Mouse (Mus musculus) ES-E14 (cell line): ENCODE measurements around the gene Tshz2. TPM values are rescaled to one million over a fixed set of nuclear protein-coding genes. Genes with fewer than 3 reads are reported as not detected.

Experiments used
- DNase-seq: peaks from one replicate; pipeline ENCODE4 v3.0.0-alpha.2; 2013; ENCODE audit warnings: low read depth, low spot score
- H3K27ac ChIP-seq: 2 replicates; pipeline ENCODE4 v1.5.1; 2012; ENCODE audit warnings: low read depth, mild to moderate bottlenecking, low read length, moderate library complexity, mixed read lengths; ENCODE audit not compliant: poor library complexity, insufficient read depth, severe bottlenecking
- H3K36me3 ChIP-seq: 2 replicates; pipeline ENCODE4 v1.6.1; 2012; ENCODE audit warnings: mild to moderate bottlenecking, low read length, moderate library complexity, mixed read lengths; ENCODE audit not compliant: control insufficient read depth, poor library complexity, insufficient read depth, severe bottlenecking
- H3K4me1 ChIP-seq, 2 experiments: fragments of 150-350 bp in 1 of 2; sonication (generic) in 1 of 2; 2 replicates each; pipeline ENCODE4 v1.6.1; 2012; ENCODE audit warnings: low read length in 2 of 2, mild to moderate bottlenecking in 1 of 2, mixed read lengths in 1 of 2; ENCODE audit not compliant: control insufficient read depth in 2 of 2, insufficient read depth in 2 of 2, poor library complexity in 1 of 2
- H3K4me3 ChIP-seq, 2 experiments: fragments of 150-350 bp in 1 of 2; sonication (generic) in 1 of 2; 2 replicates each; pipeline ENCODE4 v1.5.1; 2012; ENCODE audit warnings: low read length in 2 of 2, low read depth in 1 of 2, mild to moderate bottlenecking in 1 of 2, mixed read lengths in 1 of 2; ENCODE audit not compliant: insufficient read depth in 1 of 2, poor library complexity in 1 of 2, severe bottlenecking in 1 of 2
- H3K9ac ChIP-seq: 2 replicates; pipeline ENCODE4 v1.6.1; 2012; ENCODE audit warnings: low read depth, mild to moderate bottlenecking, low read length, mixed read lengths; ENCODE audit not compliant: poor library complexity, insufficient read depth, severe bottlenecking
- H3K9me3 ChIP-seq: fragments of 150-350 bp; sonication (generic); 2 replicates; pipeline ENCODE4 v1.6.1; 2012; ENCODE audit warnings: low read depth, mild to moderate bottlenecking, low read length; ENCODE audit not compliant: control insufficient read depth, insufficient read depth
- CHD2 ChIP-seq: IDR thresholded peaks from 2 replicates; pipeline ENCODE4 v1.6.1; 2014; ENCODE audit warnings: mild to moderate bottlenecking, low read depth, low read length, inconsistent platforms
- HCFC1 ChIP-seq: IDR thresholded peaks from 2 replicates; pipeline ENCODE4 v1.6.1; 2012; ENCODE audit warnings: low read length, inconsistent platforms, borderline replicate concordance; ENCODE audit not compliant: insufficient read depth
- MAFK ChIP-seq: IDR thresholded peaks from 2 replicates; pipeline ENCODE4 v1.6.1; 2014; ENCODE audit warnings: mild to moderate bottlenecking, low read depth, low read length, inconsistent platforms; ENCODE audit not compliant: insufficient read depth
- ZC3H11A ChIP-seq: IDR thresholded peaks from 2 replicates; pipeline ENCODE4 v1.6.1; 2012; ENCODE audit warnings: low read depth, mild to moderate bottlenecking, inconsistent platforms, low read length, borderline replicate concordance
- ZNF384 ChIP-seq: IDR thresholded peaks from 2 replicates; pipeline ENCODE4 v1.6.1; 2012; ENCODE audit warnings: low read depth, low read length, inconsistent platforms
- in situ Hi-C, 2 experiments: fragments of 600-800 bp; cut with MboI; formaldehyde crosslinking; loops; one replicate each; pipeline ENCODE4 v1.15.1; 2025; ENCODE audit warnings: low sequenced_read_pairs in 2 of 2, inconsistent platforms in 1 of 2; ENCODE audit not compliant: unreplicated experiment in 2 of 2
- total RNA-seq: library from RNA; depleted of rRNA; stranded (reverse); fragments of 300-350 nt; gene quantifications from 2 replicates; pipeline ENCODE4 v1.2.3, GENCODE M21; 2012

Gene Tshz2
- total RNA-seq, 1 experiment: 0.27 TPM

GRCm38 (mm10) chr2:169915326-169915725 lies 282.5 kb downstream of the Tshz2 start:
- in situ Hi-C loops: no loop called here
- Histone ChIP-seq H3K36me3 (no peaks in the 10 kb centered on the region), H3K9ac (peak overlapping the region; percentile 45; the same call in 1 of the 2 replicates), H3K9me3 (no peaks in the 10 kb centered on the region), H3K27ac (peak overlapping the region; percentile 19; the same call in 1 of the 2 replicates), H3K4me3 (peak overlapping the region; percentile 52 to 71), H3K4me1 (peaks cover 13 to 15% of the 10 kb centered on the region in 2 experiments)
- TF ChIP-seq ZNF384 (no peak), MAFK (no peak), ZC3H11A (no peak), CHD2 (no peak), HCFC1 (no peak)
- DNase-seq: no peak

- Histone ChIP-seq H3K4me3 (no peak overlapping the region), H3K9ac (no peak overlapping the region), H3K4me1 (peaks cover 8% of the 10 kb centered on the region in 2 experiments), H3K27ac (no peak overlapping the region; the same call in 1 of the 2 replicates), H3K9me3 (no peaks in the 10 kb centered on the region), H3K36me3 (no peaks in the 10 kb centered on the region)
- in situ Hi-C loops: no loop called here
- TF ChIP-seq MAFK: no peak
- peak; percentile 45 for DNase-seq
Measured at GRCm38 (mm10) chr2:169919111-169919695, 286.4 kb downstream of the Tshz2 start.

GRCm38 (mm10) chr2:169924177-169924810 lies 291.5 kb downstream of the Tshz2 start:
- no peaks in the 10 kb centered on the region for H3K36me3 ChIP-seq
- H3K4me1 ChIP-seq: no peaks in the 10 kb centered on the region; a peak in 1 of 4 replicates
- in situ Hi-C loops: no loop called here
- no peaks in the 10 kb centered on the region for H3K9me3 ChIP-seq
- TF ChIP-seq CHD2: no peak
- TF ChIP-seq MAFK: no peak
- no peak for TF ChIP-seq ZC3H11A
- no peak for TF ChIP-seq ZNF384
- no peak for TF ChIP-seq HCFC1
- no peak overlapping the region for H3K9ac ChIP-seq
- H3K27ac ChIP-seq: no peak overlapping the region
- no peak for DNase-seq
- no peak overlapping the region for H3K4me3 ChIP-seq

GRCm38 (mm10) chr2:169925466-169925865 lies 292.7 kb downstream of the Tshz2 start:
- no peak for DNase-seq
- no peak overlapping the region for H3K9ac ChIP-seq
- 0 out of 4 replicates have a peak, but pooled peaks cover 0 to 2% of the 10 kb centered on the region in 2 experiments for H3K4me1 ChIP-seq
- H3K4me3 ChIP-seq: no peak overlapping the region
- no peaks in the 10 kb centered on the region for H3K36me3 ChIP-seq
- H3K27ac ChIP-seq: no peak overlapping the region
- no peak for TF ChIP-seq ZNF384
- TF ChIP-seq CHD2: no peak
- TF ChIP-seq ZC3H11A: no peak
- TF ChIP-seq MAFK: no peak
- no peak for TF ChIP-seq HCFC1
- in situ Hi-C loops: no loop called here
- H3K9me3 ChIP-seq: no peaks in the 10 kb centered on the region

- H3K4me1 ChIP-seq: 0 out of 4 replicates have a peak, but pooled peaks cover 0 to 2% of the 10 kb centered on the region in 2 experiments
- no peak overlapping the region for H3K9ac ChIP-seq
- H3K27ac ChIP-seq: no peak overlapping the region
- no peaks in the 10 kb centered on the region for H3K36me3 ChIP-seq
- TF ChIP-seq CHD2: no peak
- TF ChIP-seq MAFK: no peak
- TF ChIP-seq ZNF384: no peak
- TF ChIP-seq ZC3H11A: no peak
- no peak for TF ChIP-seq HCFC1
- no peak for DNase-seq
- no peaks in the 10 kb centered on the region for H3K9me3 ChIP-seq
- in situ Hi-C loops: no loop called here
- no peak overlapping the region for H3K4me3 ChIP-seq
Measured at GRCm38 (mm10) chr2:169926016-169926415, 293.2 kb downstream of the Tshz2 start.
